Comparison of ENCODE assay signal across 8 mouse cellular contexts in genomic region chr4:135151988-135152594, GRCm38 (mm10). TPM values are rescaled to one million over a fixed set of nuclear protein-coding genes. Genes with fewer than 3 reads are reported as not detected.
A peak's percentile ranks its signal among the peaks of the same experiment; 100 is the strongest.
DNase-seq lines count a peak whose midpoint lies in the region; ATAC-seq and TF ChIP-seq lines count a peak whose summit lies in the region.

No protein-coding gene starts in this region.

- no peak for TF ChIP-seq POLR2A in small intestine, adult 2 months (IDR thresholded peaks at IDR 0.05; ENCODE audit: low read depth, low read length)

- intact Hi-C loops in heart, postnatal 25 days (cut with DNase I) = loop anchor here (5.0 kb wide), 5 partner anchors 50 to 205 kb away; partner anchors contain the start of gene Srrm1

- peak overlapping the region; percentile 54 for H3K4me3 ChIP-seq in embryonic facial prominence, embryonic 10.5 days
- peak overlapping the region; percentile 30 for H3K4me3 ChIP-seq in hindbrain, embryonic 11.5 days (ENCODE audit: low read depth, low read length)
- H3K4me3 ChIP-seq in liver, embryonic 15.5 days (replicated peaks) = peak overlapping the region; percentile 57
- H3K4me3 ChIP-seq in small intestine, adult 2 months (ENCODE audit: low read depth, low read length) = peak overlapping the region; percentile 59

- H3K27ac ChIP-seq in embryonic facial prominence, embryonic 10.5 days (replicated peaks) = no peak overlapping the region; the same call in 1 of the 2 replicates
- H3K27ac ChIP-seq in hindbrain, embryonic 11.5 days (ENCODE audit: low read depth, low read length) = no peak overlapping the region
- no peak overlapping the region for H3K27ac ChIP-seq in liver, embryonic 15.5 days (replicated peaks)
- H3K27ac ChIP-seq in small intestine, adult 2 months (ENCODE audit: insufficient read depth, low read depth, low read length) = peak overlapping the region; percentile 21; the same call in 1 of the 2 replicates

- H3K9me3 ChIP-seq in embryonic facial prominence, embryonic 10.5 days = no peaks in the 10 kb centered on the region
- H3K9me3 ChIP-seq in hindbrain, embryonic 11.5 days (ENCODE audit: control insufficient read depth, low read length) = no peaks in the 10 kb centered on the region
- no peaks in the 10 kb centered on the region for H3K9me3 ChIP-seq in liver, embryonic 15.5 days (replicated peaks)

- ATAC-seq in hindbrain, embryonic 11.5 days (ENCODE audit: low FRiP score) = no peak
- peak; percentile 65 for ATAC-seq in liver, embryonic 15.5 days (ENCODE audit: insufficient read depth)

- peaks cover 100% of the 10 kb centered on the region for H3K27me3 ChIP-seq in embryonic facial prominence, embryonic 10.5 days (replicated peaks; ENCODE audit: low read depth, poor library complexity, severe bottlenecking)
- H3K27me3 ChIP-seq in hindbrain, embryonic 11.5 days (ENCODE audit: control insufficient read depth, insufficient read depth, low read length) = peaks cover 99% of the 10 kb centered on the region
- H3K27me3 ChIP-seq in liver, embryonic 15.5 days = peaks cover 100% of the 10 kb centered on the region
- peaks cover 83% of the 10 kb centered on the region for H3K27me3 ChIP-seq in small intestine, adult 2 months (ENCODE audit: control insufficient read depth, insufficient read depth, low read length)

- TF ChIP-seq CTCF in small intestine, adult 2 months (IDR thresholded peaks at IDR 0.05; ENCODE audit: extremely low read depth, insufficient read length, insufficient replicate concordance, low read depth, low read length) = no peak

- H3K9ac ChIP-seq in hindbrain, embryonic 11.5 days (ENCODE audit: low read depth, low read length) = no peak overlapping the region
- H3K9ac ChIP-seq in liver, embryonic 15.5 days = peak overlapping the region; percentile 40; the same call in 1 of the 2 replicates

- under 1% methylated on average over 62 of the region's 63 CpGs for WGBS in embryonic facial prominence, embryonic 10.5 days
- under 1% methylated on average over 53 of the region's 63 CpGs for WGBS in hindbrain, embryonic 11.5 days
- WGBS in liver, embryonic 15.5 days (ENCODE audit: insufficient replicate concordance) = 1% methylated on average over 62 of the region's 63 CpGs
- WGBS in small intestine, adult 2 months = 1% methylated on average over 63 of the region's 63 CpGs

- H3K36me3 ChIP-seq in embryonic facial prominence, embryonic 10.5 days (replicated peaks) = no peaks in the 10 kb centered on the region
- no peaks in the 10 kb centered on the region for H3K36me3 ChIP-seq in hindbrain, embryonic 11.5 days (ENCODE audit: control insufficient read depth, insufficient read depth, low read length)
- no peaks in the 10 kb centered on the region for H3K36me3 ChIP-seq in liver, embryonic 15.5 days (replicated peaks)
- H3K36me3 ChIP-seq in small intestine, adult 2 months (ENCODE audit: control insufficient read depth, insufficient read depth, low read length) = no peaks in the 10 kb centered on the region

- peaks cover 53% of the 10 kb centered on the region for H3K4me1 ChIP-seq in embryonic facial prominence, embryonic 10.5 days
- H3K4me1 ChIP-seq in hindbrain, embryonic 11.5 days (replicated peaks; ENCODE audit: control insufficient read depth, insufficient read depth, low read length) = 0 out of 2 replicates have a peak, but pooled peaks cover 3% of the 10 kb centered on the region
- H3K4me1 ChIP-seq in liver, embryonic 15.5 days (replicated peaks) = peaks cover 29% of the 10 kb centered on the region
- H3K4me1 ChIP-seq in small intestine, adult 2 months (ENCODE audit: control insufficient read depth, insufficient read depth, insufficient read length, low read length) = peaks cover 2% of the 10 kb centered on the region; the same call in 1 of the 2 replicates

- DNase-seq in heart, adult 18-20 months = peak; percentile 37 to 49
- no peak for DNase-seq in heart, postnatal 25 days (ENCODE audit: low spot score)
- DNase-seq in embryonic facial prominence, embryonic 10.5 days (ENCODE audit: low spot score) = peak; percentile 67
- peak; percentile 66 for DNase-seq in hindbrain, embryonic 11.5 days (ENCODE audit: low spot score)
- no peak for DNase-seq in urinary bladder, postnatal 4 days (ENCODE audit: low spot score in 2 of 2)
- no peak for DNase-seq in gastrocnemius, postnatal 4 days (ENCODE audit: low spot score in 2 of 2)

- peak overlapping the region; percentile 37 for H3K4me2 ChIP-seq in hindbrain, embryonic 11.5 days (replicated peaks; ENCODE audit: low read depth, low read length)
- H3K4me2 ChIP-seq in liver, embryonic 15.5 days = peak overlapping the region; percentile 79

RNA-seq across cellular contexts. Expression of gene Runx3, which starts 31.6 kb away (rescaled TPM):
- 1 to 10 TPM; 1.8 to 1.9 TPM for total RNA-seq in heart, adult 18-20 months (2021)
- under 1 TPM; 0.31 to 0.50 TPM for total RNA-seq in heart, postnatal 25 days (2021)
- polyA plus RNA-seq in embryonic facial prominence, embryonic 10.5 days (2016; fragmentation: Nextera tagmentation; extraction: Ambion mirVana) = 0.04 TPM in 2 replicates
- polyA plus RNA-seq in hindbrain, embryonic 11.5 days (2014; fragmentation: Nextera tagmentation; extraction: Ambion mirVana) = 0.21 and 0.28 TPM in 2 replicates
- 0.60 and 0.75 TPM in 2 replicates for polyA plus RNA-seq in liver, embryonic 15.5 days (2015; fragmentation: Nextera tagmentation; extraction: Ambion mirVana)
- polyA plus RNA-seq in small intestine, adult 2 months (2012; rRNA removed) = 7.2 and 23.7 TPM in 2 replicates
- under 1 TPM; 0.34 to 0.49 TPM for total RNA-seq in gastrocnemius, postnatal 4 days (2021)

Comparison
In these comparisons a context has a peak if more than half of its experiments do, and no peak if none do; other contexts are left out.
1. DNase-seq: peak in heart, adult 18-20 months (2 of 2), embryonic facial prominence, embryonic 10.5 days (single experiment) and hindbrain, embryonic 11.5 days (single experiment); none in heart, postnatal 25 days (single experiment), urinary bladder, postnatal 4 days (0 of 2) and gastrocnemius, postnatal 4 days (0 of 2).
2. Peak in every context shown above with its lines, with median percentiles within 50 percentile points of each other: H3K4me3 ChIP-seq.